In genomic region chr1:78188299-78188698, GRCm38 (mm10) we compare ENCODE assay signal across 19 mouse cellular contexts. TPM values are rescaled to one million over a fixed set of nuclear protein-coding genes. Genes with fewer than 3 reads are reported as not detected.
DNase-seq lines count a peak whose midpoint lies in the region; ATAC-seq and TF ChIP-seq lines count a peak whose summit lies in the region.
"Had no signal": no experiment of that assay in that cellular context is flagged by ENCODE, and none has a peak within 500 bp of the region (broad histone marks: within the 10 kb centered on the region; RNA-seq: fewer than 3 reads in every experiment).

No protein-coding gene starts in this region.

- H3K36me3 ChIP-seq in heart, embryonic 11.5 days (ENCODE audit: control insufficient read depth, insufficient read depth, low read length), result no peaks in the 10 kb centered on the region
- H3K36me3 ChIP-seq in hindbrain, embryonic 11.5 days (ENCODE audit: control insufficient read depth, insufficient read depth, low read length), result no peaks in the 10 kb centered on the region
- no peaks in the 10 kb centered on the region for H3K36me3 ChIP-seq in midbrain, embryonic 13.5 days
- H3K36me3 ChIP-seq in neural tube, embryonic 15.5 days, result no peaks in the 10 kb centered on the region
- H3K36me3 ChIP-seq: limb, embryonic 12.5 days had no signal

- no peak overlapping the region for H3K4me2 ChIP-seq in heart, embryonic 11.5 days
- H3K4me2 ChIP-seq in hindbrain, embryonic 11.5 days (replicated peaks; ENCODE audit: low read depth, low read length), result peak overlapping the region; percentile 62
- H3K4me2 ChIP-seq in midbrain, embryonic 13.5 days (replicated peaks), result peak overlapping the region; percentile 75
- H3K4me2 ChIP-seq in neural tube, embryonic 15.5 days, result 0 out of 2 replicates have a peak overlapping the region, but pooled peaks have one; percentile 19

- 3% methylated on average over 2 of the region's 2 CpGs for WGBS in heart, embryonic 11.5 days (ENCODE audit: insufficient replicate concordance)
- 3% methylated on average over 2 of the region's 2 CpGs for WGBS in hindbrain, embryonic 11.5 days
- 3% methylated on average over 2 of the region's 2 CpGs for WGBS in midbrain, embryonic 13.5 days
- 2% methylated on average over 2 of the region's 2 CpGs for WGBS in neural tube, embryonic 15.5 days
- 56% methylated on average over 2 of the region's 2 CpGs for WGBS in cerebellum, adult 2 months

- peak; percentile 0 for DNase-seq in heart, adult 11 months
- peak; percentile 34 for DNase-seq in hindbrain, embryonic 11.5 days (ENCODE audit: low spot score)
- DNase-seq in left cerebral cortex, postnatal 25 days (ENCODE audit: low spot score in 2 of 2), result no peak
- no peak for DNase-seq in cerebellum, adult 2 months
- DNase-seq: B cell, adult 2 months; cerebellum, postnatal 14 days; kidney, adult 8-10 months; lung, postnatal 14 days; thymus, postnatal 4 days had no signal

- intact Hi-C loops in left cerebral cortex, postnatal 25 days (cut with DNase I), result no loop called here

- no peaks in the 10 kb centered on the region for H3K9me3 ChIP-seq in heart, embryonic 11.5 days (replicated peaks; ENCODE audit: control insufficient read depth, low read length)
- H3K9me3 ChIP-seq in hindbrain, embryonic 11.5 days (ENCODE audit: control insufficient read depth, low read length), result no peaks in the 10 kb centered on the region
- no peaks in the 10 kb centered on the region for H3K9me3 ChIP-seq in midbrain, embryonic 13.5 days
- no peaks in the 10 kb centered on the region for H3K9me3 ChIP-seq in neural tube, embryonic 15.5 days (replicated peaks)
- H3K9me3 ChIP-seq: limb, embryonic 12.5 days had no signal

- H3K27me3 ChIP-seq in heart, embryonic 11.5 days (ENCODE audit: control insufficient read depth, insufficient read depth, low read length), result peaks cover 72% of the 10 kb centered on the region
- H3K27me3 ChIP-seq in hindbrain, embryonic 11.5 days (ENCODE audit: control insufficient read depth, insufficient read depth, low read length), result peaks cover 32% of the 10 kb centered on the region
- H3K27me3 ChIP-seq in midbrain, embryonic 13.5 days, result peaks cover 87% of the 10 kb centered on the region
- H3K27me3 ChIP-seq in neural tube, embryonic 15.5 days (replicated peaks), result peaks cover 74% of the 10 kb centered on the region
- H3K27me3 ChIP-seq in cerebellum, adult 2 months (ENCODE audit: control insufficient read depth, insufficient read depth, low read length), result peaks cover 3% of the 10 kb centered on the region; the same call in 1 of the 2 replicates

- no peak for ATAC-seq in heart, embryonic 11.5 days (replicated peaks; ENCODE audit: insufficient number of reproducible peaks, low FRiP score, low TSS enrichment)
- ATAC-seq in hindbrain, embryonic 11.5 days (ENCODE audit: low FRiP score), result no peak
- ATAC-seq in midbrain, embryonic 13.5 days, result no peak
- no peak for ATAC-seq in neural tube, embryonic 15.5 days (ENCODE audit: low FRiP score)
- ATAC-seq: Patski had no signal

- no peak for TF ChIP-seq CTCF in cerebellum, adult 2 months (IDR thresholded peaks at IDR 0.05; ENCODE audit: borderline replicate concordance, insufficient read depth, low read depth, low read length)

- no peak overlapping the region for H3K27ac ChIP-seq in heart, embryonic 11.5 days (ENCODE audit: low read depth, low read length)
- H3K27ac ChIP-seq in hindbrain, embryonic 11.5 days (ENCODE audit: low read depth, low read length), result 0 out of 2 replicates have a peak overlapping the region, but pooled peaks have one; percentile 43
- no peak overlapping the region for H3K27ac ChIP-seq in midbrain, embryonic 13.5 days
- no peak overlapping the region for H3K27ac ChIP-seq in neural tube, embryonic 15.5 days (replicated peaks)
- no peak overlapping the region for H3K27ac ChIP-seq in cerebellum, adult 2 months (ENCODE audit: insufficient read depth, low read length)
- H3K27ac ChIP-seq: limb, embryonic 12.5 days had no signal

- 0 out of 2 replicates have a peak, but pooled peaks cover 2% of the 10 kb centered on the region for H3K4me1 ChIP-seq in heart, embryonic 11.5 days (ENCODE audit: control insufficient read depth, insufficient read depth, low read length)
- H3K4me1 ChIP-seq in hindbrain, embryonic 11.5 days (replicated peaks; ENCODE audit: control insufficient read depth, insufficient read depth, low read length), result 0 out of 2 replicates have a peak, but pooled peaks cover 3% of the 10 kb centered on the region
- H3K4me1 ChIP-seq in midbrain, embryonic 13.5 days (replicated peaks), result peaks cover 48% of the 10 kb centered on the region
- H3K4me1 ChIP-seq in neural tube, embryonic 15.5 days, result peaks cover 12% of the 10 kb centered on the region
- H3K4me1 ChIP-seq in cerebellum, adult 2 months (ENCODE audit: control insufficient read depth, insufficient read depth, low read length), result no peaks in the 10 kb centered on the region

- TF ChIP-seq POLR2A in cerebellum, adult 2 months (IDR thresholded peaks at IDR 0.05; ENCODE audit: borderline replicate concordance, insufficient read depth, low read length), result no peak

- no peak overlapping the region for H3K4me3 ChIP-seq in heart, embryonic 11.5 days (ENCODE audit: low read depth, low read length)
- peak overlapping the region; percentile 61 for H3K4me3 ChIP-seq in hindbrain, embryonic 11.5 days (ENCODE audit: low read depth, low read length)
- peak overlapping the region; percentile 58 for H3K4me3 ChIP-seq in midbrain, embryonic 13.5 days (replicated peaks)
- no peak overlapping the region for H3K4me3 ChIP-seq in neural tube, embryonic 15.5 days (replicated peaks)
- H3K4me3 ChIP-seq in cerebellum, adult 2 months (replicated peaks; ENCODE audit: insufficient read depth, low read depth, low read length), result no peak overlapping the region
- H3K4me3 ChIP-seq: erythroblast, embryonic 14.5 days had no signal

- no peak overlapping the region for H3K9ac ChIP-seq in heart, embryonic 11.5 days (ENCODE audit: low read depth, low read length)
- H3K9ac ChIP-seq in hindbrain, embryonic 11.5 days (ENCODE audit: low read depth, low read length), result no peak overlapping the region
- H3K9ac ChIP-seq in midbrain, embryonic 13.5 days (replicated peaks), result peak overlapping the region; percentile 28; the same call in 1 of the 2 replicates
- no peak overlapping the region for H3K9ac ChIP-seq in neural tube, embryonic 15.5 days (replicated peaks)
- H3K9ac ChIP-seq: limb, embryonic 12.5 days had no signal

RNA-seq across cellular contexts. Expression of gene Pax3, which starts 8.6 kb away (rescaled TPM):
- 0.19 and 0.24 TPM in 2 replicates for polyA plus RNA-seq in heart, embryonic 11.5 days (2014; fragmentation: Nextera tagmentation; extraction: Ambion mirVana)
- polyA plus RNA-seq in hindbrain, embryonic 11.5 days (2014; fragmentation: Nextera tagmentation; extraction: Ambion mirVana), result 48.3 and 49.2 TPM in 2 replicates
- 30.4 and 35.6 TPM in 2 replicates for polyA plus RNA-seq in midbrain, embryonic 13.5 days (2015; fragmentation: Nextera tagmentation; extraction: Ambion mirVana)
- 2.5 and 3.4 TPM in 2 replicates for polyA plus RNA-seq in neural tube, embryonic 15.5 days (2015; fragmentation: Nextera tagmentation; extraction: Ambion mirVana)
- not detected for total RNA-seq in left cerebral cortex, postnatal 25 days (2021)
- 3.3 and 3.5 TPM in 2 replicates for polyA plus RNA-seq in cerebellum, adult 2 months (2012; rRNA removed)
- total RNA-seq: adrenal gland, postnatal 4 days had no signal
- polyA plus RNA-seq: erythroblast, embryonic 14.5 days; frontal cortex, adult 2 months; large intestine, adult 2 months; liver, embryonic 16.5 days had no signal

Comparison
In these comparisons a context has a peak if more than half of its experiments do, and no peak if none do; other contexts are left out.
1. DNase-seq: peak in heart, adult 11 months (single experiment) and hindbrain, embryonic 11.5 days (single experiment); none in left cerebral cortex, postnatal 25 days (0 of 2) and cerebellum, adult 2 months (0 of 2).
2. H3K4me3 ChIP-seq: peak in hindbrain, embryonic 11.5 days (single experiment) and midbrain, embryonic 13.5 days (single experiment); none in heart, embryonic 11.5 days (single experiment), neural tube, embryonic 15.5 days (single experiment) and cerebellum, adult 2 months (single experiment).